Mouse (Mus musculus): ENCODE data around the gene Slc25a23. TPM values are rescaled to one million over a fixed set of nuclear protein-coding genes. Genes with fewer than 3 reads are reported as not detected.
A peak's percentile ranks its signal among the peaks of the same experiment; 100 is the strongest.

Slc25a23 gene
- polyA plus RNA-seq (2012; rRNA removed): 34.2 and 71.3 TPM in 2 replicates

- DNase-seq (ENCODE audit: low spot score): peak; percentile 48
Measured at GRCm38 (mm10) chr17:57059486-57059977, at the start of gene Slc25a23. TSS of gene Slc25a23 (minus strand) at chr17:57059863.

- no peak for DNase-seq (ENCODE audit: low spot score)
Measured at GRCm38 (mm10) chr17:57108666-57109171, 49.1 kb upstream of the Slc25a23 start.

GRCm38 (mm10) chr17:57108040-57108665 is 48.5 kb upstream of the Slc25a23 start:
- DNase-seq (ENCODE audit: low spot score): no peak

- no peak for DNase-seq (ENCODE audit: low spot score)
Measured at GRCm38 (mm10) chr17:57107064-57107463, 47.4 kb upstream of the Slc25a23 start.

GRCm38 (mm10) chr17:57106035-57106368 is 46.3 kb upstream of the Slc25a23 start:
- no peak for DNase-seq (ENCODE audit: low spot score)

GRCm38 (mm10) chr17:57105181-57106034 is 45.7 kb upstream of the Slc25a23 start, which contains the start of gene Tnfsf9:
TSS of gene Tnfsf9 (plus strand) at chr17:57105325.
- no peak for DNase-seq (ENCODE audit: low spot score)

- DNase-seq (ENCODE audit: low spot score): no peak
Measured at GRCm38 (mm10) chr17:57104496-57104895, 44.8 kb upstream of the Slc25a23 start.

GRCm38 (mm10) chr17:57102276-57102675 is 42.6 kb upstream of the Slc25a23 start:
- DNase-seq (ENCODE audit: low spot score): no peak

GRCm38 (mm10) chr17:57099629-57100325 is 40.1 kb upstream of the Slc25a23 start:
- DNase-seq (ENCODE audit: low spot score): no peak

GRCm38 (mm10) chr17:57098321-57098720 is 38.7 kb upstream of the Slc25a23 start:
- DNase-seq (ENCODE audit: low spot score): no peak

- DNase-seq (ENCODE audit: low spot score): peak; percentile 73
Measured at GRCm38 (mm10) chr17:57096623-57096920, 36.9 kb upstream of the Slc25a23 start.

GRCm38 (mm10) chr17:57095855-57096622 is 36.4 kb upstream of the Slc25a23 start:
- DNase-seq (ENCODE audit: low spot score): no peak

- DNase-seq (ENCODE audit: low spot score): no peak
Measured at GRCm38 (mm10) chr17:57094222-57094621, 34.6 kb upstream of the Slc25a23 start.

GRCm38 (mm10) chr17:57087049-57087832 is 27.6 kb upstream of the Slc25a23 start, which contains the start of gene Tubb4a:
TSS of gene Tubb4a (minus strand) at chr17:57087782.
- no peak for DNase-seq (ENCODE audit: low spot score)

GRCm38 (mm10) chr17:57085970-57086757 is 26.5 kb upstream of the Slc25a23 start:
- no peak for DNase-seq (ENCODE audit: low spot score)

GRCm38 (mm10) chr17:57082481-57082880 is 22.8 kb upstream of the Slc25a23 start:
- no peak for DNase-seq (ENCODE audit: low spot score)

- no peak for DNase-seq (ENCODE audit: low spot score)
Measured at GRCm38 (mm10) chr17:57081234-57081842, 21.7 kb upstream of the Slc25a23 start.

GRCm38 (mm10) chr17:57079919-57080318 is 20.3 kb upstream of the Slc25a23 start:
- DNase-seq (ENCODE audit: low spot score): no peak

- DNase-seq (ENCODE audit: low spot score): no peak
Measured at GRCm38 (mm10) chr17:57078336-57078735, 18.7 kb upstream of the Slc25a23 start, which contains the start of gene Dennd1c. TSS of gene Dennd1c (minus strand) at chr17:57078514.
